Mouse (Mus musculus): ENCODE data around the gene Slain2.
"Not testable (repeated sequence)": the region's sequence is repeated elsewhere in the genome, so short reads cannot be mapped to it uniquely, and the experiment has no call there.

Gene Slain2

GRCm38 (mm10) chr5:73012884-73013610 is 98.9 kb downstream of the Slain2 start:
- not testable (repeated sequence) for DNase-seq (ENCODE audit: low read depth, low spot score)

- not testable (repeated sequence) for DNase-seq (ENCODE audit: low read depth, low spot score)
Observed at GRCm38 (mm10) chr5:73013611-73014287, 99.6 kb downstream of the Slain2 start.

GRCm38 (mm10) chr5:73014745-73015144 is 100.6 kb downstream of the Slain2 start:
- no peak for DNase-seq (ENCODE audit: low read depth, low spot score)

DNA sequence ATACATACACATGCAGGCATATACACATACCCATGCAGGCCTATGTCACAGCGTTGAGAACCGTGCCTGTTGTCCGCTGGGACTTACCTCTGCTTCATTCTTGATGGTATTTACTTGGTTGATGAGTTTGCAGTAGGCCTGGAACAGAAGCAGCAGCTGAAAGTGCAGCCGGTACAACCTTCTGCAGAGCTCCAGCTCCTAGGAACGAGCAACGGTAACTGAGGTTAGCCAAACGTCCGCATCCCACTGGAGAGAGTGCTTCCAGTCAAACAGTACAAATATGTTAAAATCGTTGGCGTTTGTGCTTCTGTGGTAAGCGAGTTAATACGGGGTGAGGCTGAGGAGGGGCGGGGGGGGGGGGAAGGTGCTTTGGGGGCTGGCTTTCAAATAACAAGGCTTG is 109.7 kb downstream of the Slain2 start:
- no peak for DNase-seq (ENCODE audit: low read depth, low spot score)

All from CD4-positive helper T cell, adult 2 months (primary cell).